Mouse (Mus musculus) common myeloid progenitor, adult 5-6 weeks (primary cell): ENCODE results near the gene Grin3a. TPM values are rescaled to one million over a fixed set of nuclear protein-coding genes. Genes with fewer than 3 reads are reported as not detected.
A peak's percentile ranks its signal among the peaks of the same experiment; 100 is the strongest.

ENCODE experiments used
- ATAC-seq: replicated peaks from 2 replicates; pipeline ENCODE4 v1.8.0; 2016; ENCODE audit warnings: low read depth, mild to moderate bottlenecking, moderate TSS enrichment, inconsistent platforms; ENCODE audit not compliant: poor library complexity, severe bottlenecking
- total RNA-seq: library from RNA; stranded (forward); fragments of 200-1000, 187-1606 nt; gene quantifications from 2 replicates; pipeline ENCODE4 v1.2.3, GENCODE M21; 2017

Grin3a gene
- total RNA-seq, result not detected in 2 replicates

- peak; percentile 69 for ATAC-seq
Measured at GRCm38 (mm10) chr4:49845612-49845985, at the start of gene Grin3a. Gene Grin3a, minus strand, starts transcription at chr4:49845744.

GRCm38 (mm10) chr4:49891835-49892301, 46.3 kb upstream of the Grin3a start:
- no peak for ATAC-seq

- no peak for ATAC-seq
Measured at GRCm38 (mm10) chr4:49877084-49877483, 31.5 kb upstream of the Grin3a start.

GRCm38 (mm10) chr4:49860611-49861010, 15.1 kb upstream of the Grin3a start:
- ATAC-seq, result no peak

GRCm38 (mm10) chr4:49844828-49845611, 524 bp downstream of the Grin3a start:
- no peak for ATAC-seq

GRCm38 (mm10) chr4:49844274-49844827, 1.2 kb downstream of the Grin3a start:
- ATAC-seq, result no peak

GRCm38 (mm10) chr4:49843787-49844186, 1.8 kb downstream of the Grin3a start:
- ATAC-seq, result no peak

GRCm38 (mm10) chr4:49832035-49832434, 13.5 kb downstream of the Grin3a start:
- ATAC-seq, result no peak

GRCm38 (mm10) chr4:49813852-49814251, 31.7 kb downstream of the Grin3a start:
- ATAC-seq, result no peak

- no peak for ATAC-seq
Measured at GRCm38 (mm10) chr4:49806791-49807190, 38.8 kb downstream of the Grin3a start.

GRCm38 (mm10) chr4:49799338-49799737, 46.2 kb downstream of the Grin3a start:
- no peak for ATAC-seq

GRCm38 (mm10) chr4:49788971-49789370, 56.6 kb downstream of the Grin3a start:
- no peak for ATAC-seq

GRCm38 (mm10) chr4:49742847-49743246, 102.7 kb downstream of the Grin3a start:
- peak; percentile 58; the same call in 1 of the 2 replicates for ATAC-seq

GRCm38 (mm10) chr4:49741942-49742341, 103.6 kb downstream of the Grin3a start:
- ATAC-seq, result peak; percentile 66

GRCm38 (mm10) chr4:49740796-49741766, 104.5 kb downstream of the Grin3a start:
- ATAC-seq, result no peak

GRCm38 (mm10) chr4:49739561-49739960, 106.0 kb downstream of the Grin3a start:
- ATAC-seq, result no peak

- ATAC-seq, result no peak
Measured at GRCm38 (mm10) chr4:49729326-49729725, 116.2 kb downstream of the Grin3a start.

GRCm38 (mm10) chr4:49723908-49724307, 121.6 kb downstream of the Grin3a start:
- no peak for ATAC-seq

GRCm38 (mm10) chr4:49691405-49692194, 153.9 kb downstream of the Grin3a start:
- no peak for ATAC-seq
